Mouse (Mus musculus) spleen, adult 2 months (tissue): ENCODE data around the gene Tex261. TPM values are rescaled to one million over a fixed set of nuclear protein-coding genes. Genes with fewer than 3 reads are reported as not detected.
A peak's percentile ranks its signal among the peaks of the same experiment; 100 is the strongest.

Experiments
- DNase-seq, 2 experiments: peaks; one replicate each; pipeline versions ENCODE4 v3.0.0 to v3.0.0-alpha.2; 2012 to 2021; ENCODE audit warnings: low spot score in 2 of 2, low read depth in 1 of 2
- H3K27ac ChIP-seq: fragments of 200-500 bp; 2 replicates; pipeline ENCODE4 v1.5.1; 2012; ENCODE audit warnings: low read length, inconsistent platforms; ENCODE audit not compliant: insufficient read depth
- H3K27me3 ChIP-seq: fragments of 200-500 bp; 2 replicates; pipeline ENCODE4 v1.6.1; 2012; ENCODE audit warnings: mild to moderate bottlenecking, moderate library complexity, low read length, inconsistent platforms; ENCODE audit not compliant: control insufficient read depth, insufficient read depth
- H3K36me3 ChIP-seq: fragments of 200-500 bp; 2 replicates; pipeline ENCODE4 v1.6.1; 2012; ENCODE audit warnings: mild to moderate bottlenecking, low read length, inconsistent platforms; ENCODE audit not compliant: control insufficient read depth, insufficient read depth
- H3K4me1 ChIP-seq: fragments of 200-500 bp; 2 replicates; pipeline ENCODE4 v1.6.1; 2011; ENCODE audit warnings: inconsistent platforms; ENCODE audit not compliant: control insufficient read depth, insufficient read depth, insufficient read length
- H3K4me3 ChIP-seq: fragments of 200-500 bp; 2 replicates; pipeline ENCODE4 v1.5.1; 2011; ENCODE audit warnings: mild to moderate bottlenecking, inconsistent platforms; ENCODE audit not compliant: insufficient read depth, insufficient read length; ENCODE audit errors: extremely low read depth
- CTCF ChIP-seq: fragments of 200-500 bp; IDR thresholded peaks from 2 replicates; pipeline ENCODE4 v1.5.1; 2011; ENCODE audit warnings: mild to moderate bottlenecking, inconsistent platforms; ENCODE audit not compliant: insufficient read depth, insufficient read length, insufficient replicate concordance; ENCODE audit errors: extremely low read depth
- POLR2A ChIP-seq: fragments of 200-500 bp; IDR thresholded peaks from 2 replicates; pipeline ENCODE4 v1.6.1; 2011; ENCODE audit warnings: low read depth, low read length, inconsistent platforms
- WGBS: fragments of 180-500 bp; shearing (Covaris S2); methylation state at CpG from one replicate; pipeline ENCODE4 v1.1.7; 2018; 5-methylcytosine and 5-hydroxymethylcytosine counted together
- polyA plus RNA-seq: library from polyadenylated mRNA; depleted of rRNA; stranded (reverse); fragments of >200 nt; gene quantifications from 2 replicates; pipeline ENCODE4 v1.2.3, GENCODE M21; 2012; rRNA removed

Tex261 gene
- polyA plus RNA-seq = 71.3 and 71.7 TPM in 2 replicates

GRCm38 (mm10) chr6:83775638-83776293 is at the start of gene Tex261:
Gene Tex261 (minus strand): TSS chr6:83775813.
- peak within 1 kb of the TSS; percentile 83 for H3K27ac ChIP-seq
- H3K27me3 ChIP-seq = no peaks in the 10 kb centered on the region
- WGBS = under 1% methylated on average over 45 of the region's 45 CpGs
- peak; percentile 82 to 87 for DNase-seq
- H3K4me3 ChIP-seq = peak within 1 kb of the TSS; percentile 74
- H3K36me3 ChIP-seq = peaks cover 10% of the 10 kb centered on the region
- TF ChIP-seq POLR2A = peak; percentile 70
- peak; percentile 64; the same call in 1 of the 2 replicates for TF ChIP-seq CTCF
- H3K4me1 ChIP-seq = peaks cover 2% of the 10 kb centered on the region; the same call in 1 of the 2 replicates

DNA sequence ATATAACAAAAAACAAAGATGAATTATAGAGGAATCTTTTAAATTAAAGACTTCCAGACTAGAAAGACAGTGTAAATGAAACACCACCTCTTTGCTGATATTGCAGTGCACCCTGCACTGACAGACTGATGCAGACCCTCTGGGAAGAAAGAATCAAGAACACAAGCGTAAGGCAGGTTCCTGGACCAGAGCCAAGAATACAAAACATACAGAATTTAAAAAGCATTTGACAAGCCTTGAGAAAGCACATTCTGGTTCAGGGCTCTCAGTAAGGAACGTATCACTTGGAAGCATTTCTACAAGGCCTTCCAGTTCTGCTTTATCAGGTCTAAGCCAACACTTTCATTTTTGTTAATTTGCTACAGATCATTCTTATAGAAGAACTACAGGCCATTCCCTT is 46.2 kb upstream of the Tex261 start:
- Histone ChIP-seq H3K36me3 (no peaks in the 10 kb centered on the region; the same call in 1 of the 2 replicates), H3K27ac (no peak overlapping the region), H3K4me1 (no peaks in the 10 kb centered on the region), H3K27me3 (no peaks in the 10 kb centered on the region), H3K4me3 (no peak overlapping the region)
- no peak for TF ChIP-seq POLR2A
- TF ChIP-seq CTCF = no peak
- DNase-seq = no peak
- 80% methylated on average over 2 of the region's 2 CpGs for WGBS

DNA sequence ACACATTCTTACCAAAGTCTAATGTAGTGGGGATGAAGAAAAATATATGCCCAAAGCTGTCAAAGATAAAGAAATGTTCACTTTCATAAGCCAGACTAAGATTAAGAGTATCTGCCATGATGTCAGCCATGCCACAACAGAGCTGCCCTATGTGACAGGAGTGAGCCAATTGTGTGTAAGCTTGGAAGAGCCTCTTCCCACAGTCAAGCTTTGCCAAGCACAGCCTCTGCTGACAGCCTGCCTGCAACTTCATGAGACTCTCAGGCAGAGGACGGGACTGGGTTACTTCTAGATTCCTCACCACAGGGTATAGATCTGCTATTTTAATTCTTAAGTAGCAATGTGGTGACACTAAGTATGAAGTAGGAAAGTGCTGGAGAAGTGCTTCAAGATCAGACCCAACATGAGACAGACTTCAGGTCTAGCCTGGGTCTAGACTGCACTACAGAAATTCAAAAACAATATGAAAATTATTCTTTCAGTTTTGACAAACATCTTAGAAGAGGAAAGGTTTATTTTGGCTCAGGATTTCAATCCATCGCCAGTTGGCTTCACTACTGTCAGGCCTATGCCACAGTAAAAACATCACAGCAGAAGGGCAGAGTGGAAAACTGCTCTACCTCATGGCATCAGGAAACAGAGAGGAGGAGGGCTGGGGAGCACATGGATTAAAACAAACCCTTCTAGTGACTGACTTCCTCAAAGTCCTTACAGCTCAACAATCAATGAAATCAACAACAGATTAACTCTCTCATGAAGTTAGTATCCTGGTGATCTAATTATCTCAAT is 45.3 kb upstream of the Tex261 start:
- WGBS = 86% methylated on average over 2 of the region's 2 CpGs
- Histone ChIP-seq H3K27me3 (no peaks in the 10 kb centered on the region), H3K4me1 (no peaks in the 10 kb centered on the region), H3K4me3 (no peak overlapping the region), H3K27ac (no peak overlapping the region), H3K36me3 (no peaks in the 10 kb centered on the region; the same call in 1 of the 2 replicates)
- no peak for TF ChIP-seq CTCF
- no peak for TF ChIP-seq POLR2A
- no peak for DNase-seq

GRCm38 (mm10) chr6:83818996-83819395 is 43.4 kb upstream of the Tex261 start:
- no peaks in the 10 kb centered on the region for H3K27me3 ChIP-seq
- H3K36me3 ChIP-seq = no peaks in the 10 kb centered on the region; the same call in 1 of the 2 replicates
- no peaks in the 10 kb centered on the region for H3K4me1 ChIP-seq
- no peak overlapping the region for H3K4me3 ChIP-seq
- DNase-seq = no peak
- TF ChIP-seq POLR2A = no peak
- no peak for TF ChIP-seq CTCF
- H3K27ac ChIP-seq = no peak overlapping the region
- WGBS = 87% methylated on average over 1 of the region's 1 CpGs

GRCm38 (mm10) chr6:83815801-83816200 is 40.2 kb upstream of the Tex261 start:
- H3K36me3 ChIP-seq = peaks cover 8% of the 10 kb centered on the region
- 93% methylated on average over 3 of the region's 3 CpGs for WGBS
- H3K4me1 ChIP-seq = no peaks in the 10 kb centered on the region
- no peak for DNase-seq
- no peak overlapping the region for H3K4me3 ChIP-seq
- TF ChIP-seq POLR2A = no peak
- TF ChIP-seq CTCF = no peak
- H3K27me3 ChIP-seq = no peaks in the 10 kb centered on the region
- H3K27ac ChIP-seq = no peak overlapping the region

- H3K27me3 ChIP-seq = no peaks in the 10 kb centered on the region
- DNase-seq = no peak
- no peak overlapping the region for H3K4me3 ChIP-seq
- no peaks in the 10 kb centered on the region for H3K4me1 ChIP-seq
- TF ChIP-seq POLR2A (no peak), CTCF (no peak)
- WGBS = 91% methylated on average over 3 of the region's 3 CpGs
- peaks cover 15% of the 10 kb centered on the region for H3K36me3 ChIP-seq
- H3K27ac ChIP-seq = no peak overlapping the region
These were observed 27.2 kb upstream of the Tex261 start for GRCm38 (mm10) chr6:83802846-83803245.
